Mouse (Mus musculus) ovary, postnatal 14 days (tissue): ENCODE results near the gene Btg2.

ENCODE experiments used
- DNase-seq: peaks from one replicate; pipeline ENCODE4 v3.0.0; 2022; ENCODE audit warnings: low spot score

The Btg2 gene

GRCm38 (mm10) chr1:134097956-134098725 lies 19.2 kb upstream of the Btg2 start:
- peak; percentile 57 for DNase-seq

- DNase-seq, result no peak
Observed at GRCm38 (mm10) chr1:134097080-134097855, 18.3 kb upstream of the Btg2 start.

- DNase-seq, result peak; percentile 37
Observed at GRCm38 (mm10) chr1:134096264-134096934, 17.5 kb upstream of the Btg2 start.

- no peak for DNase-seq
Observed at GRCm38 (mm10) chr1:134095721-134096120, 16.8 kb upstream of the Btg2 start.

GRCm38 (mm10) chr1:134095033-134095612 lies 16.2 kb upstream of the Btg2 start:
- DNase-seq, result no peak

GRCm38 (mm10) chr1:134093771-134094526 lies 15.0 kb upstream of the Btg2 start:
- no peak for DNase-seq

- DNase-seq, result peak; percentile 82
Observed at GRCm38 (mm10) chr1:134092852-134093770, 14.2 kb upstream of the Btg2 start.

- no peak for DNase-seq
Observed at GRCm38 (mm10) chr1:134092368-134092767, 13.4 kb upstream of the Btg2 start.

- no peak for DNase-seq
Observed at GRCm38 (mm10) chr1:134091851-134092250, 12.9 kb upstream of the Btg2 start.

- no peak for DNase-seq
Observed at GRCm38 (mm10) chr1:134089074-134089473, 10.2 kb upstream of the Btg2 start.

- no peak for DNase-seq
Observed at GRCm38 (mm10) chr1:134086811-134087398, 8.0 kb upstream of the Btg2 start.

GRCm38 (mm10) chr1:134086017-134086416 lies 7.1 kb upstream of the Btg2 start:
- no peak for DNase-seq

GRCm38 (mm10) chr1:134084128-134084527 lies 5.2 kb upstream of the Btg2 start:
- DNase-seq, result no peak

- no peak for DNase-seq
Observed at GRCm38 (mm10) chr1:134083676-134084075, 4.8 kb upstream of the Btg2 start.

- DNase-seq, result no peak
Observed at GRCm38 (mm10) chr1:134082987-134083516, 4.1 kb upstream of the Btg2 start.

GRCm38 (mm10) chr1:134080881-134081450 lies 2.0 kb upstream of the Btg2 start:
- no peak for DNase-seq

GRCm38 (mm10) chr1:134080406-134080805 lies 1.5 kb upstream of the Btg2 start:
- no peak for DNase-seq

GRCm38 (mm10) chr1:134079477-134080163 lies 700 bp upstream of the Btg2 start:
- DNase-seq, result no peak
